Mouse (Mus musculus) forebrain, embryonic 15.5 days (tissue): ENCODE measurements around the gene Tmco4. TPM values are rescaled to one million over a fixed set of nuclear protein-coding genes. Genes with fewer than 3 reads are reported as not detected.

ENCODE experiments used
- ATAC-seq: fragments of 200-750 bp; cut with Nextera tagmentation; replicated peaks from 2 replicates; pipeline ENCODE4 v1.8.0; 2017; ENCODE audit warnings: mild to moderate bottlenecking, moderate TSS enrichment, moderate library complexity
- H3K27ac ChIP-seq: fragments of 300-500 bp; sonication (generic); replicated peaks from 2 replicates; pipeline ENCODE4 v1.5.1; 2015; ENCODE audit warnings: mild to moderate bottlenecking, inconsistent platforms
- H3K27me3 ChIP-seq: fragments of 300-500 bp; sonication (generic); 2 replicates; pipeline ENCODE4 v1.6.1; 2015; ENCODE audit warnings: inconsistent platforms
- H3K36me3 ChIP-seq: fragments of 300-500 bp; sonication (generic); 2 replicates; pipeline ENCODE4 v1.6.1; 2015; ENCODE audit warnings: mild to moderate bottlenecking, inconsistent platforms
- H3K4me1 ChIP-seq: fragments of 300-500 bp; sonication (generic); 2 replicates; pipeline ENCODE4 v1.6.1; 2015; ENCODE audit warnings: inconsistent platforms
- H3K4me2 ChIP-seq: fragments of 300-500 bp; sonication (generic); replicated peaks from 2 replicates; pipeline ENCODE4 v1.6.1; 2015; ENCODE audit warnings: mild to moderate bottlenecking, inconsistent platforms
- H3K4me3 ChIP-seq: fragments of 300-500 bp; sonication (generic); 2 replicates; pipeline ENCODE4 v1.5.1; 2015; ENCODE audit warnings: mild to moderate bottlenecking, inconsistent platforms
- H3K9ac ChIP-seq: fragments of 300-500 bp; sonication (generic); replicated peaks from 2 replicates; pipeline ENCODE4 v1.6.1; 2015; ENCODE audit warnings: mild to moderate bottlenecking, inconsistent platforms
- H3K9me3 ChIP-seq: fragments of 300-500 bp; sonication (generic); 2 replicates; pipeline ENCODE4 v1.6.1; 2016; ENCODE audit warnings: inconsistent platforms
- WGBS: fragments of 180-500 bp; shearing (Covaris S2); methylation state at CpG from one replicate; pipeline ENCODE4 v1.1.7; 2015; ENCODE audit warnings: mixed read lengths; 5-methylcytosine and 5-hydroxymethylcytosine counted together
- polyA plus RNA-seq: library from polyadenylated mRNA; unstranded; fragments of >200 nt; fragmentation: Nextera tagmentation; extraction: Ambion mirVana; gene quantifications from 2 replicates; pipeline ENCODE4 v1.2.1, GENCODE M21; 2015

The Tmco4 gene
- polyA plus RNA-seq, 1 experiment from 2014 or later: 0.98 TPM

- Histone ChIP-seq H3K9ac (peak within 1 kb of the TSS; percentile 48), H3K4me2 (peak within 1 kb of the TSS; percentile 76), H3K9me3 (no peaks in the 10 kb centered on the region), H3K4me1 (peaks cover 18% of the 10 kb centered on the region), H3K36me3 (no peaks in the 10 kb centered on the region), H3K27ac (no peak within 1 kb of the TSS), H3K4me3 (peak within 1 kb of the TSS; percentile 58), H3K27me3 (peaks cover 41% of the 10 kb centered on the region)
- ATAC-seq: peak; percentile 55
- WGBS: under 1% methylated on average over 51 of the region's 77 CpGs
Measured at GRCm38 (mm10) chr4:139075041-139075711, 102.5 kb downstream of the Tmco4 start, which contains the start of gene Htr6. Htr6 (minus strand) TSS chr4:139075570.

GRCm38 (mm10) chr4:139075915-139076314 is 103.2 kb downstream of the Tmco4 start:
- H3K4me1 ChIP-seq: peaks cover 18% of the 10 kb centered on the region
- ATAC-seq: no peak
- peak overlapping the region; percentile 58 for H3K4me3 ChIP-seq
- H3K9me3 ChIP-seq: no peaks in the 10 kb centered on the region
- H3K36me3 ChIP-seq: no peaks in the 10 kb centered on the region
- H3K27ac ChIP-seq: no peak overlapping the region
- WGBS: 10% methylated on average over 5 of the region's 5 CpGs
- peaks cover 41% of the 10 kb centered on the region for H3K27me3 ChIP-seq
- no peak overlapping the region for H3K9ac ChIP-seq
- H3K4me2 ChIP-seq: peak overlapping the region; percentile 76

- no peak overlapping the region for H3K9ac ChIP-seq
- peaks cover 36% of the 10 kb centered on the region for H3K27me3 ChIP-seq
- H3K27ac ChIP-seq: no peak overlapping the region
- no peak overlapping the region for H3K4me3 ChIP-seq
- no peaks in the 10 kb centered on the region for H3K36me3 ChIP-seq
- ATAC-seq: no peak
- 40% methylated on average over 2 of the region's 2 CpGs for WGBS
- peaks cover 41% of the 10 kb centered on the region for H3K4me1 ChIP-seq
- H3K9me3 ChIP-seq: no peaks in the 10 kb centered on the region
- H3K4me2 ChIP-seq: no peak overlapping the region
Measured at GRCm38 (mm10) chr4:139078313-139078712, 105.6 kb downstream of the Tmco4 start.

GRCm38 (mm10) chr4:139078726-139079125 is 106.0 kb downstream of the Tmco4 start:
- Histone ChIP-seq H3K4me2 (no peak overlapping the region), H3K4me3 (no peak overlapping the region), H3K27ac (no peak overlapping the region), H3K36me3 (no peaks in the 10 kb centered on the region), H3K9ac (no peak overlapping the region), H3K9me3 (no peaks in the 10 kb centered on the region), H3K27me3 (peaks cover 32% of the 10 kb centered on the region), H3K4me1 (peaks cover 44% of the 10 kb centered on the region)
- WGBS: 14% methylated on average over 4 of the region's 4 CpGs
- no peak for ATAC-seq

- 75% methylated on average over 11 of the region's 11 CpGs for WGBS
- no peak overlapping the region for H3K4me3 ChIP-seq
- H3K9ac ChIP-seq: no peak overlapping the region
- no peak overlapping the region for H3K4me2 ChIP-seq
- ATAC-seq: no peak
- no peaks in the 10 kb centered on the region for H3K36me3 ChIP-seq
- peaks cover 25% of the 10 kb centered on the region for H3K27me3 ChIP-seq
- no peak overlapping the region for H3K27ac ChIP-seq
- H3K4me1 ChIP-seq: peaks cover 39% of the 10 kb centered on the region
- no peaks in the 10 kb centered on the region for H3K9me3 ChIP-seq
Measured at GRCm38 (mm10) chr4:139079439-139079838, 106.8 kb downstream of the Tmco4 start.

- Histone ChIP-seq H3K27ac (no peak overlapping the region), H3K4me3 (no peak overlapping the region), H3K4me1 (peaks cover 30% of the 10 kb centered on the region), H3K4me2 (no peak overlapping the region), H3K27me3 (peaks cover 17% of the 10 kb centered on the region), H3K9me3 (no peaks in the 10 kb centered on the region), H3K9ac (no peak overlapping the region), H3K36me3 (no peaks in the 10 kb centered on the region)
- ATAC-seq: no peak
- WGBS: 92% methylated on average over 7 of the region's 7 CpGs
Measured at GRCm38 (mm10) chr4:139080259-139080658, 107.6 kb downstream of the Tmco4 start.

GRCm38 (mm10) chr4:139081270-139081931 is 108.7 kb downstream of the Tmco4 start:
- ATAC-seq: no peak
- Histone ChIP-seq H3K4me1 (peaks cover 27% of the 10 kb centered on the region), H3K4me2 (no peak overlapping the region), H3K27me3 (peaks cover 5% of the 10 kb centered on the region), H3K36me3 (no peaks in the 10 kb centered on the region), H3K9me3 (no peaks in the 10 kb centered on the region), H3K9ac (no peak overlapping the region), H3K27ac (peak overlapping the region; percentile 74), H3K4me3 (no peak overlapping the region)
- 61% methylated on average over 18 of the region's 18 CpGs for WGBS

- H3K4me3 ChIP-seq: peak overlapping the region; percentile 30
- WGBS: 12% methylated on average over 11 of the region's 12 CpGs
- H3K36me3 ChIP-seq: no peaks in the 10 kb centered on the region
- peak overlapping the region; percentile 61 for H3K27ac ChIP-seq
- peak overlapping the region; percentile 37 for H3K9ac ChIP-seq
- H3K4me1 ChIP-seq: peaks cover 27% of the 10 kb centered on the region
- no peaks in the 10 kb centered on the region for H3K9me3 ChIP-seq
- H3K27me3 ChIP-seq: no peaks in the 10 kb centered on the region
- ATAC-seq: peak; percentile 74
- peak overlapping the region; percentile 46 for H3K4me2 ChIP-seq
Measured at GRCm38 (mm10) chr4:139082790-139083564, 110.3 kb downstream of the Tmco4 start.

GRCm38 (mm10) chr4:139085337-139085736 is 112.6 kb downstream of the Tmco4 start:
- H3K9ac ChIP-seq: no peak overlapping the region
- no peak overlapping the region for H3K4me3 ChIP-seq
- H3K4me1 ChIP-seq: peaks cover 27% of the 10 kb centered on the region
- no peaks in the 10 kb centered on the region for H3K9me3 ChIP-seq
- H3K4me2 ChIP-seq: no peak overlapping the region
- no peaks in the 10 kb centered on the region for H3K36me3 ChIP-seq
- ATAC-seq: no peak
- 73% methylated on average over 11 of the region's 11 CpGs for WGBS
- no peak overlapping the region for H3K27ac ChIP-seq
- H3K27me3 ChIP-seq: peaks cover 4% of the 10 kb centered on the region; the same call in 1 of the 2 replicates

GRCm38 (mm10) chr4:139086037-139086436 is 113.3 kb downstream of the Tmco4 start:
- no peak overlapping the region for H3K9ac ChIP-seq
- H3K36me3 ChIP-seq: no peaks in the 10 kb centered on the region
- no peak overlapping the region for H3K4me2 ChIP-seq
- 20% methylated on average over 5 of the region's 5 CpGs for WGBS
- ATAC-seq: peak; percentile 36; the same call in 1 of the 2 replicates
- peaks cover 11% of the 10 kb centered on the region; the same call in 1 of the 2 replicates for H3K27me3 ChIP-seq
- H3K4me1 ChIP-seq: peaks cover 26% of the 10 kb centered on the region
- no peak overlapping the region for H3K27ac ChIP-seq
- no peak overlapping the region for H3K4me3 ChIP-seq
- H3K9me3 ChIP-seq: no peaks in the 10 kb centered on the region

- H3K9ac ChIP-seq: no peak overlapping the region
- no peaks in the 10 kb centered on the region for H3K9me3 ChIP-seq
- H3K36me3 ChIP-seq: no peaks in the 10 kb centered on the region
- peaks cover 20% of the 10 kb centered on the region; the same call in 1 of the 2 replicates for H3K27me3 ChIP-seq
- ATAC-seq: no peak
- no peak overlapping the region for H3K27ac ChIP-seq
- WGBS: 67% methylated on average over 4 of the region's 4 CpGs
- H3K4me2 ChIP-seq: no peak overlapping the region
- peaks cover 24% of the 10 kb centered on the region for H3K4me1 ChIP-seq
- no peak overlapping the region for H3K4me3 ChIP-seq
Measured at GRCm38 (mm10) chr4:139086984-139087383, 114.3 kb downstream of the Tmco4 start.
